Mouse (Mus musculus) CH12.LX (cell line): ENCODE measurements at regions not wholly inside any gene's neighbourhood (a gene's known extent, or its start where the extent isn't known, plus 50 kb on each side); places are given as distances from the start of the nearest gene placed in this dataset.

ENCODE experiments used
- CTCF ChIP-seq, 2 experiments: IDR thresholded peaks in 1 of 2; conservative IDR thresholded peaks in 1 of 2; 2 replicates each; pipeline ENCODE4 v1.5.1; 2011 to 2012; ENCODE audit warnings: low read depth in 2 of 2, low read length in 2 of 2, improper control_type of control experiment in 1 of 2, inconsistent platforms in 1 of 2, mild to moderate bottlenecking in 1 of 2, moderate library complexity in 1 of 2
- MAFK ChIP-seq: IDR thresholded peaks from 2 replicates; pipeline ENCODE4 v1.6.1; 2011; ENCODE audit warnings: low read length, improper control_type of control experiment; ENCODE audit not compliant: insufficient replicate concordance
- PAX5 ChIP-seq: IDR thresholded peaks from 2 replicates; pipeline ENCODE4 v1.6.1; 2012; ENCODE audit warnings: low read length, inconsistent platforms, mixed read lengths
- POLR2A ChIP-seq: IDR thresholded peaks from 2 replicates; pipeline ENCODE4 v1.6.1; 2011; ENCODE audit warnings: low read depth, mild to moderate bottlenecking, improper control_type of control experiment, low read length
- RCOR1 ChIP-seq: conservative IDR thresholded peaks from 2 replicates; pipeline ENCODE4 v1.6.1; 2012; ENCODE audit warnings: low read depth, mild to moderate bottlenecking, inconsistent platforms, low read length, improper control_type of control experiment
- USF1 ChIP-seq: IDR thresholded peaks from 2 replicates; pipeline ENCODE4 v1.6.1; 2014; ENCODE audit warnings: low read depth, mild to moderate bottlenecking, inconsistent platforms, low read length, improper control_type of control experiment
- ZKSCAN1 ChIP-seq: IDR thresholded peaks from 2 replicates; pipeline ENCODE4 v1.6.1; 2012; ENCODE audit warnings: low read depth, inconsistent platforms, low read length, improper control_type of control experiment, borderline replicate concordance
- ZMIZ1 ChIP-seq: IDR thresholded peaks from 2 replicates; pipeline ENCODE4 v1.6.1; 2012; ENCODE audit warnings: low read depth, mild to moderate bottlenecking, inconsistent platforms, low read length, improper control_type of control experiment

GRCm38 (mm10) chr14:24081911-24082558 lies 67.7 kb upstream of the Kcnma1 start:
- no peak for TF ChIP-seq CTCF (conservative IDR thresholded peaks at IDR 0.05 in 1 of 2, IDR thresholded peaks at IDR 0.05 in 1 of 2; ENCODE audit: low read depth in 2 of 2, low read length in 2 of 2)
- no peak for TF ChIP-seq USF1
- no peak for TF ChIP-seq PAX5
- TF ChIP-seq MAFK = no peak
- no peak for TF ChIP-seq POLR2A
- no peak for TF ChIP-seq RCOR1
- TF ChIP-seq ZMIZ1 = no peak
- TF ChIP-seq ZKSCAN1 = no peak
